Mouse (Mus musculus) common myeloid progenitor, adult 5-6 weeks (primary cell): Measurements from ENCODE around the gene Glo1. TPM values are rescaled to one million over a fixed set of nuclear protein-coding genes. Genes with fewer than 3 reads are reported as not detected.

Experiments used
- ATAC-seq: replicated peaks from 2 replicates; pipeline ENCODE4 v1.8.0; 2016; ENCODE audit warnings: low read depth, mild to moderate bottlenecking, moderate TSS enrichment, inconsistent platforms; ENCODE audit not compliant: poor library complexity, severe bottlenecking
- total RNA-seq: library from RNA; stranded (forward); fragments of 200-1000, 187-1606 nt; gene quantifications from 2 replicates; pipeline ENCODE4 v1.2.3, GENCODE M21; 2017

The Glo1 gene
- 144 and 156 TPM in 2 replicates for total RNA-seq

DNA sequence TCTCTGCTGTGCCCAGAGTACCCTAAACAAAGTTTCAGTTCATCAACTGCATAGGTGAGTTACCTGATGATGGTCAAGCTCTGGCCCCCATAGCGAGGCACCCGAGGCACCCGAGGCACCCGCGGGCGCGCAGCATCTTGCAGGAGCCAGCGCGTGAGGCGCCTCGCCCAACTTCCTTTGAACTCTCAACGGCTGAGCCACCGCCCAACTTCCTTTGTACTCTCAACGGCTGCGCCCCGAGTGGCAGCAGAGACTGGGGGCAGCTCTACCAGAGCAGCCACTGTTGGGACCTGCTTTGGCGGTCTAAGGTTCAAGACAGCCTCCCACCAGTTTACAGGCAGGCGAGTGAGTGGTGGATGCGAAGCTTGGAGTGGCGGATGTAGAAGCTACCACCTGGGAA is at the start of gene Glo1:
TSS of gene Glo1 (minus strand) at position 153 of the 400 bp plus-strand sequence.
- peak; percentile 76 for ATAC-seq

- no peak for ATAC-seq
Observed at GRCm38 (mm10) chr17:30675021-30675740, 48.5 kb upstream of the Glo1 start.

DNA sequence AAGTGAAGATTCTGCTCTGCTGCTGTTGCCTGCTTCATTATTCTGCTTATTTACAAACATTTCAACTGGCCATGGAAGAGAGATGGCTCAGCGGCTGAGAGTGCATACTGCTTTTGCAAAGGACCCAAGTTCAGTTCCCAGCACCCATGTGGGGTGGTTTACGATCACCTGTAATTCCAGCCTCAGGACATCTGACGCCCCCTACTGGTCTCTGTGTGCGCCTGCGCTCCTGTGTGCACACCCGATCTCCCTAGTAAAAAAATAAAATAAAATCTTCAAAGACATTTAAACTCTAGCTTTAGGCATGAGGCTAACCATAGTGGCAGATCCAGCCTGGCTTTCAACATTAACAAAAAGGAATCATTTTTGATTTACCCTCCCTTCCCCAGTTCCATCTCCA is 46.4 kb upstream of the Glo1 start:
- ATAC-seq: no peak

DNA sequence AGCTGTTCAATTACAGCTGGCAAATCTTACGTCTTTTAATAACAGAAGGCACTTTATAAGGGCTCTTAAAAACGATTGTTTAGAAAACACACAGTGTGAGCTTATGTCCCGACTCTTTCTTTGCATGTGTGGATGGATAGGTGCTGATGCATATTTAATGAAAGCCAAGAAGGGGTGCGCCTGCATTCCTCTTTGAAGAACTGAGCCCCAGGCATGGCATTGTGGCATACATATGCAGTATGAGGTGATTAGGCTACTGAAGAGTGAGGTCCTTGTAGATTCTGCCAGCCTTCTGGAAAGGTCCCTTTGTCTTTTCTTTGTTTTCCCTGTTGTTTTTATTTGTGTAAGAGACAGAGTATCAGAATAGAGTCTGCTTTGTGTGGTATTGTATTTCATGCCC is 45.9 kb upstream of the Glo1 start:
- ATAC-seq: no peak

- ATAC-seq: no peak
Observed at GRCm38 (mm10) chr17:30664856-30665255, 38.2 kb upstream of the Glo1 start.

DNA sequence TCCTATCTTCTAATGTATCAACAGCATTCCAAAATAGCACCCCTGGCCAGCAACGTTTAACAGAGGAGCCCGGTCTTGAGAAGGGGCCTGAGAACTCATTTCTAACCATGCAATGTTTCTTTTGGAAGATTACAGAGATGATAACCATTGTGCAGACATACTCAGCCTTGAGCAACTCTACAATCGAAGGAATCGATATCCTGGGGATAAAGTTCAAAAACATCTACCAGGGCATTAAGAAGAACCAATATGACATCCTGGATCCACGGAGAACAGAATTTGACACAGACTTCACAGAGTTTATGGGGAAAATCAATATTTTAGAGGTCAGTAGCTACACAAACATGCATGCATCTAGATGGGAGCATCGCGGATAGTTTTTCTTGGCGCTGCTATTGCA is 36.5 kb upstream of the Glo1 start:
- no peak for ATAC-seq

- no peak for ATAC-seq
Observed at GRCm38 (mm10) chr17:30662131-30662530, 35.5 kb upstream of the Glo1 start.

- 0 out of 2 replicates have a peak, but pooled peaks have one; percentile 50 for ATAC-seq
Observed at GRCm38 (mm10) chr17:30658152-30658544, 31.5 kb upstream of the Glo1 start.

DNA sequence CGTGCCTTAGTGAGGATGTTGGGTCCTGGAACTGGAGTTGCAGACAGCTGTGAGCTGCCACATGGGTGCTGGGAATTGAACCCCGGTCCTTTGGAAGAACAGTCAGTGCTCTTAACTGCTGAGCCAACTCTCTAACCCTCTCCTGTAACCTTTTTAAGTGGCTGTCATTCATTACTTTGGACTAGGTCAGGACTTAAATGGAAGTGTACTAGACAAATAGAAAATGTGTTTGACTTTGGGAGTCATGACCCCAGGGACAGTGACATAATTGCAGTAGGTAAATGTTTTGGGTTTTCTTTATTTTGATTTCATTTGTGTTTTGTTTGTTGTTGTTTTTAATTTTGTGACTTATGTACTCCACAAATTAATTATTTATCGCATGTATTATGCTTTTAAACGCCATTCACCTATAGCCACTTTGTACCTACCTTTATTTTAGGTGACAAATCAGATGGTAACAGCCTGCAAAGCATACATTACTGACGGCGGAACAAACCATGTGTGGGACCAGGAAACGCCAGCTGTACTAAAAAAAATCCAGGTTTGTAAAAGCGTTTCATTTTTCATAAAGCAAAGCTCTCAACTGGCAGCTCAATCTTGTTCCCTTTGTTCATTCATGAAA is 31.0 kb upstream of the Glo1 start:
- no peak for ATAC-seq

DNA sequence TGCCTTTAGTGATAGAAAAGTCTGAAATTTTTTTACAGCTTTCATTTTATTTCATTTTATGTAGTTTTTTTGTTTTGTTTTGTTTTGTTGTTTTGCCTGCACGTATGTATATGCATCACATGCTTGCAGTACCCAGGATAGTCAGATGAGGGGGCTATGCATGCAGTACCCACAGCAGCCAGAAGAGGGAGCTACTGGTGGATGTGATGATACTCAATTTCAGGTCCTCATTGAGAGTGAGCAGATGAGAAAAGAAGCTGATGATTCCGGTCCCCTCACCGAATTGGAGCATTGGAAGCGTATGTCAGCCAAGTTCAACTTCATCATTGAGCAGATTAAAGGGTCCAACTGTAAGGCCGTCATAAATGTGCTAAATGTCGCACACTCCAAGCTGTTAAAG is 26.3 kb upstream of the Glo1 start:
- ATAC-seq: no peak

- ATAC-seq: no peak
Observed at GRCm38 (mm10) chr17:30648770-30649169, 22.1 kb upstream of the Glo1 start.

GRCm38 (mm10) chr17:30640896-30641295 is 14.2 kb upstream of the Glo1 start:
- no peak for ATAC-seq

DNA sequence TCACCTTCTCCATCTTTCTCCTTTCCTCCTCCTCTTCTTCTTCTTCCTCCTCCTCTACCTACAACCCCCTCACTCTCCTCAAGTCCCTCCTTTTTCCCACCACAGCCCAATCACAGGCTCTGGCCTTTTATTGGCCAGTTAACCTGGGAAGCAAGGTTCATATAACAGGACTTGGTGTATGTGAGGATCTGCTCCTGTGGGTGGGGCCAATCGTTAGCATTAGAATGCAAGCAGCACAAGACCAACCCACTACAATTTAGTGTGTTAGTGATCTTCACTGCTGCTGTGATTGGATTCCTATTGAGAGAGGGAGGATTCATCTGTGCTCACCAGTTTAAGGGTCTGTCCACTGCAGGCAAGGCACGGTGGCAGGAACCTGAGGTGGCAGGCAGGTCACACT is 12.3 kb upstream of the Glo1 start:
- no peak for ATAC-seq

DNA sequence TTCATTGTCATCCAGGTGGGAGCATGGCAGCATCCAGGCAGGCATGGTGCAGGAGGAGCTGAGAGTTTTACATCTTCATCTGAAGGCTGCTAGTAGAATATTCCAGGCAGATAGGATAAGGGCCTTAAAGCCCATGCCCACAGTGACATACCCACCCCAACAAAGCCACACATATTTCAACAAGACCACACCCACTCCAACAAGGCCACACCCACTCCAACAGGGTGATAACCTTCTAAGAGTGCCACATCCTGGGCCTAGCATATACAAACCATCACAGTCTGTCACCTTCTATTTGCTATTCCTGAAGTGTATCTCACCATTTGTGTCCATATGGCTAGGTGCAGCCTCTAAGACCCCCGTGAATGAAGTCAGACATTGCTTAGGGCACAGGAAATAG is 11.0 kb upstream of the Glo1 start:
- no peak for ATAC-seq

DNA sequence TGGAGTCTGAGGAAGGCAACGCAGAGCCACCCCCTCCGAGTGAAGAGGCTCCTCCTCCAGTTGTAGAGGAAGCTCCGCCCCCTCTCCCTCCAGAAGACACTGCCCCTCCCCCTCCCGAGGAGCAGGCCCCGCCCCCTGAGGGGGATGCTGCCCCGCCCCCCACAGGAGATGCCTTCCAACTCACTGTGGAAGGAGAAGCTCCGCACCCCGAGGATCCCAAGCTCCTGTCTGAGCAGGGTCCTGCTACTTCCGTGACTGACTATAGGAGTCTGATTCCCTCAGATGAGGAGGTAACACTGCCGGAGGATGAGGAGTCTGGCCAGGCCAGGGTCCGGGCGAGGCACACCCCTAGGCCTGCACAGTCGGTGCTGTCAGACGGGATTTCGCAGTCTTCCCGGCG is 8.7 kb upstream of the Glo1 start:
- no peak for ATAC-seq

- peak; percentile 81 for ATAC-seq
Observed at GRCm38 (mm10) chr17:30624132-30624531, 2.5 kb downstream of the Glo1 start, which contains the start of gene Dnah8. TSS of gene Dnah8 (plus strand) at chr17:30624354.

GRCm38 (mm10) chr17:30623200-30623599 is 3.5 kb downstream of the Glo1 start:
- no peak for ATAC-seq

GRCm38 (mm10) chr17:30621450-30621849 is 5.2 kb downstream of the Glo1 start:
- no peak for ATAC-seq

- ATAC-seq: no peak
Observed at GRCm38 (mm10) chr17:30620548-30620947, 6.1 kb downstream of the Glo1 start.

GRCm38 (mm10) chr17:30619153-30619552 is 7.5 kb downstream of the Glo1 start:
- ATAC-seq: no peak

- no peak for ATAC-seq
Observed at GRCm38 (mm10) chr17:30618136-30618891, 8.4 kb downstream of the Glo1 start.
